Mouse (Mus musculus) A20 (cell line): ENCODE measurements at regions not wholly inside any gene's neighbourhood (a gene's known extent, or its start where the extent isn't known, plus 50 kb on each side); places are given as distances from the start of the nearest gene placed in this dataset.
"Not testable (repeated sequence)": the region's sequence is repeated elsewhere in the genome, so short reads cannot be mapped to it uniquely, and the experiment has no call there.

Experiments used
- DNase-seq: peaks from one replicate; pipeline ENCODE4 v3.0.0-alpha.2; 2011; ENCODE audit warnings: low read depth, low spot score

- no peak for DNase-seq
Observed at GRCm38 (mm10) chr17:4541020-4541743, 452.9 kb upstream of the Arid1b start.

GRCm38 (mm10) chr17:4546579-4546978 lies 447.6 kb upstream of the Arid1b start:
- no peak for DNase-seq

- not testable (repeated sequence) for DNase-seq
Observed at GRCm38 (mm10) chr17:4553026-4553425, 441.1 kb upstream of the Arid1b start.

- no peak for DNase-seq
Observed at GRCm38 (mm10) chr17:4563641-4564040, 430.5 kb upstream of the Arid1b start.

GRCm38 (mm10) chr17:4576883-4577282 lies 417.2 kb upstream of the Arid1b start:
- no peak for DNase-seq

GRCm38 (mm10) chr17:4581851-4582250 lies 412.3 kb upstream of the Arid1b start:
- no peak for DNase-seq

- DNase-seq: no peak
Observed at GRCm38 (mm10) chr17:4610481-4610880, 383.7 kb upstream of the Arid1b start.

- DNase-seq: no peak
Observed at GRCm38 (mm10) chr17:4610993-4611392, 383.1 kb upstream of the Arid1b start.

GRCm38 (mm10) chr17:4611711-4612110 lies 382.4 kb upstream of the Arid1b start:
- DNase-seq: no peak

GRCm38 (mm10) chr17:4612136-4612535 lies 382.0 kb upstream of the Arid1b start:
- no peak for DNase-seq

- no peak for DNase-seq
Observed at GRCm38 (mm10) chr17:4612741-4613140, 381.4 kb upstream of the Arid1b start.

GRCm38 (mm10) chr17:4620361-4620760 lies 373.8 kb upstream of the Arid1b start:
- DNase-seq: no peak

- not testable (repeated sequence) for DNase-seq
Observed at GRCm38 (mm10) chr17:4626126-4626525, 368.0 kb upstream of the Arid1b start.

- no peak for DNase-seq
Observed at GRCm38 (mm10) chr17:4627542-4627941, 366.6 kb upstream of the Arid1b start.

- no peak for DNase-seq
Observed at GRCm38 (mm10) chr17:4631122-4631521, 363.0 kb upstream of the Arid1b start.

- DNase-seq: no peak
Observed at GRCm38 (mm10) chr17:4632506-4632905, 361.6 kb upstream of the Arid1b start.

- DNase-seq: no peak
Observed at GRCm38 (mm10) chr17:4633771-4634170, 360.4 kb upstream of the Arid1b start.

- no peak for DNase-seq
Observed at GRCm38 (mm10) chr17:4636796-4637353, 357.3 kb upstream of the Arid1b start.

- no peak for DNase-seq
Observed at GRCm38 (mm10) chr17:4639531-4639930, 354.6 kb upstream of the Arid1b start.

GRCm38 (mm10) chr17:4640555-4640954 lies 353.6 kb upstream of the Arid1b start:
- no peak for DNase-seq

GRCm38 (mm10) chr17:4641166-4641565 lies 353.0 kb upstream of the Arid1b start:
- DNase-seq: no peak

- no peak for DNase-seq
Observed at GRCm38 (mm10) chr17:4642046-4642445, 352.1 kb upstream of the Arid1b start.

GRCm38 (mm10) chr17:4643343-4643742 lies 350.8 kb upstream of the Arid1b start:
- no peak for DNase-seq
